Mouse (Mus musculus): ENCODE measurements around the gene Tmem239.

- no peak for TF ChIP-seq GATA1 (IDR thresholded peaks at IDR 0.05; ENCODE audit: low read length)
- no peak for TF ChIP-seq TAL1 (IDR thresholded peaks at IDR 0.05; ENCODE audit: low read length)
These were observed 22.4 kb upstream of the Tmem239 start for GRCm38 (mm10) chr2:130383895-130384294.

Measured in erythroblast, embryonic 14.5 days (primary cell).